Mouse (Mus musculus): ENCODE results near the gene Sema4g. TPM values are rescaled to one million over a fixed set of nuclear protein-coding genes. Genes with fewer than 3 reads are reported as not detected.
A peak's percentile ranks its signal among the peaks of the same experiment; 100 is the strongest.

Gene Sema4g
- total and polyA plus RNA-seq, 2 experiments from 2014 or later, result 0.14 to 1.1 TPM

DNA sequence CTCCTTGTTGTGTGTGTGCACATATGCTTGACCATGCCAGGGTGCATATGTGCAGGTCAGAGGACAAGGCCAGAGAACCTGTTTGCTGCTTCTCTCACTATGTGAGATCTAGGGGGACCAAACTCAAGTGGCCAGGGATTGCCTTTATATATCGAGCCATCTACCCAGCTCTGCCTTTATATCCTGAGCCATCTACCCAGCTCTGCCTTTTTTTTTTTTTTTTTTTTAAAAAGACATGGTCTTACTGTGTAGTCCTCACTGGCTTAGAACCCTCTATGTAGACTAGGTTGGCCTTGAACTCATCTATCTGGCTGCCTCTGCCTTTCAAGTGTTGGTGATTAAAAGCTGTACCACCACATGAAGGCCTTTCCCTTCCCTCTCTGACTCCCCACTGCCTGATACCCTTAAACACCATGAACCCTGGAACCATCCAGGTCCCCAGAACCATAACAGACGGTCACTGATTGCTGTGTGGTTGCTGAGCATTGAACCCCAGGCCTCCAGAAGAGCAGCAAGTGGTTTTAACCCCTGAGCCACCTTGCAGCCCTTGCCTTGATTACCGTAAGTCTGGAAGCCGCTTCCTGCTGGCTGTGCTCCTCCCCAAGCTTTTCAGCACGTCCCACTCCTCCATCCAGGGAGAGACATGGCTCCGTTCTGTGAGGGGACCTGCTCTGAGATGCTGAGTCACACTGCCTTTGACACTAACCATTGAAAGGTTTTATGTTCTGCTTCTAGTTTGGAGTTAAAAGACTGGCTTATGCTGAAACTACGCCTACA lies 15.0 kb downstream of the Sema4g start:
- no peak overlapping the region for H3K4me3 ChIP-seq (ENCODE audit: low read depth, low read length)
- ATAC-seq (ENCODE audit: insufficient read depth, low read depth) (no peak), DNase-seq (ENCODE audit: low spot score) (no peak)
- H3K4me1 ChIP-seq (ENCODE audit: control insufficient read depth, insufficient read depth), result peaks cover 20% of the 10 kb centered on the region
- TF ChIP-seq EP300 (IDR thresholded peaks at IDR 0.05; ENCODE audit: low read depth) (no peak), CTCF (IDR thresholded peaks at IDR 0.05; ENCODE audit: low read depth) (no peak)
- H3K27me3 ChIP-seq (ENCODE audit: control insufficient read depth, insufficient read depth, low read length), result no peaks in the 10 kb centered on the region
- H3K27ac ChIP-seq (ENCODE audit: low read depth), result no peak overlapping the region
- no peak overlapping the region for H3K9ac ChIP-seq (replicated peaks; ENCODE audit: low read depth, low read length)
- peaks cover 15% of the 10 kb centered on the region; the same call in 1 of the 2 replicates for H3K36me3 ChIP-seq (replicated peaks; ENCODE audit: control insufficient read depth, insufficient read depth, low read length)
- no peak overlapping the region for H3K4me2 ChIP-seq (ENCODE audit: low read depth, low read length)
- no peaks in the 10 kb centered on the region for H3K9me3 ChIP-seq (replicated peaks; ENCODE audit: control insufficient read depth, low read length)
- 85% methylated on average over 7 of the region's 7 CpGs for WGBS

DNA sequence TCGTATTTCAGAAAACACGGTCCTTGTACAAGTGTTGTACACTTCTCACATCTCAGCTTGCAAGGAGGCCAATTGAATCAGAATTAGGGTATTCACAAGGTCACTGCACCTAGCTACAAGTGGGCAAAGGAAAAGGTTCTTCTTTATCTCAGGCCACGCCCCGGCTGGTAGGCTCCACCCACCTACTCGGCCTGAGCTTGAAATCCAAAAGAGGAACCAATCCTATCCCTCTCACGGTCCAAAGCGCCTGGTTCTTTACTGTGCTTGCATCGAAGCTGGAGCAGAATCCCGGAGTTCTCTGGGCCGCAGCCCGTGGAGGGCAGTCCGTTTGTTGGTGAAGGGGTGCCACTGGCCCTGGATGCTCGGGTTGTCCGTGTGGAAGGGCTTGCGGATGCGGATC lies 16.5 kb downstream of the Sema4g start, which contains the start of gene Twnk:
Gene Twnk, plus strand, starts transcription at position 220 of the 400 bp plus-strand sequence.
- H3K27me3 ChIP-seq (ENCODE audit: control insufficient read depth, insufficient read depth, low read length), result no peaks in the 10 kb centered on the region
- peaks cover 24% of the 10 kb centered on the region for H3K36me3 ChIP-seq (replicated peaks; ENCODE audit: control insufficient read depth, insufficient read depth, low read length)
- ATAC-seq (ENCODE audit: insufficient read depth, low read depth), result no peak
- peak within 1 kb of the TSS; percentile 90 for H3K4me3 ChIP-seq (ENCODE audit: low read depth, low read length)
- 9% methylated on average over 16 of the region's 16 CpGs for WGBS
- H3K4me2 ChIP-seq (ENCODE audit: low read depth, low read length), result peak within 1 kb of the TSS; percentile 94
- no peak for DNase-seq (ENCODE audit: low spot score)
- H3K27ac ChIP-seq (ENCODE audit: low read depth), result peak within 1 kb of the TSS; percentile 86
- TF ChIP-seq CTCF (IDR thresholded peaks at IDR 0.05; ENCODE audit: low read depth) (no peak), EP300 (IDR thresholded peaks at IDR 0.05; ENCODE audit: low read depth) (no peak)
- peak within 1 kb of the TSS; percentile 75 for H3K9ac ChIP-seq (replicated peaks; ENCODE audit: low read depth, low read length)
- H3K9me3 ChIP-seq (replicated peaks; ENCODE audit: control insufficient read depth, low read length), result no peaks in the 10 kb centered on the region
- peaks cover 20% of the 10 kb centered on the region for H3K4me1 ChIP-seq (ENCODE audit: control insufficient read depth, insufficient read depth)

DNA sequence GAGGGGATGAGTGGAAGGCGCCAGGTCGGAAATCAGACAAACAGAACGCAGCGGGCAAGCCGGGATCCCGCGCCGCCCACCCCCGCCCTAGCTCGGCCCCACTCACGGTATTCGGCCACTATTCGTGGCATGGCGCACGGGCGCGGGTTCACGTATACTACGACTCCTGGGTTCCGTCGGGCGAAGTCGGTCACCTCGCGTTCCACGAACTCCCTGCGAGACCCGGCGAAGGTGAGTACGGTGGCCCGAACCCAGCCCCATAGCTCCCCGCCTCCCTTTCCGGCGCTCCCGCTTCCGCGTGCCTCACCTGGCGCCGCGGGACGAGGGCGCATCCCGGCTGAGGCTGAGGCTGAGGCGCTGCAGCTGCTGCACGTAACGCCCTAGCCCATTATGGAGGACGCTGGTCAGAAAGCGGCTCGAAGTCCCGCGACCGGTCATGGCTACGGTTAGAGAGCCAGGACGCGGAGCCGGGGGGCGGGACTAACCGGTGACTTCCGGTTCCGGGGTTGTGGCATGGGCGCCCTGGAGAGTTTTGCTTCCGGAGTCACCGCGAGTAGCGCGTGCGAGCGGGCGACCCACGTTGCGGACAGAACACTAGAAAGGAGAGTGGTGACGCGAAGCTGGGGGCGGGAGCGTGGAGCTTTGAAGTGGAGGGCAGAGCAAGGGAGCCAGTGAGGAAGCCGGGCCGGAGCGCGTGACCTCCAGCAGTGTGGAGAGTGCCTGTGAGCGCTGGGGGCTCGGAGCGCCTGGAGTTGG lies 17.2 kb downstream of the Sema4g start, which contains the start of gene Mrpl43:
Gene Mrpl43, minus strand, starts transcription at position 486 of the 756 bp plus-strand sequence.
- H3K27ac ChIP-seq (ENCODE audit: low read depth), result peak within 1 kb of the TSS; percentile 86
- WGBS, result 1% methylated on average over 82 of the region's 82 CpGs
- peak within 1 kb of the TSS; percentile 75 for H3K9ac ChIP-seq (replicated peaks; ENCODE audit: low read depth, low read length)
- peak; percentile 95 for DNase-seq (ENCODE audit: low spot score)
- peaks cover 31% of the 10 kb centered on the region for H3K36me3 ChIP-seq (replicated peaks; ENCODE audit: control insufficient read depth, insufficient read depth, low read length)
- peak within 1 kb of the TSS; percentile 90 for H3K4me3 ChIP-seq (ENCODE audit: low read depth, low read length)
- H3K9me3 ChIP-seq (replicated peaks; ENCODE audit: control insufficient read depth, low read length), result no peaks in the 10 kb centered on the region
- H3K4me1 ChIP-seq (ENCODE audit: control insufficient read depth, insufficient read depth), result peaks cover 20% of the 10 kb centered on the region
- peak; percentile 92 for ATAC-seq (ENCODE audit: insufficient read depth, low read depth)
- TF ChIP-seq CTCF (IDR thresholded peaks at IDR 0.05; ENCODE audit: low read depth) (no peak), EP300 (IDR thresholded peaks at IDR 0.05; ENCODE audit: low read depth) (peak; percentile 79)
- no peaks in the 10 kb centered on the region for H3K27me3 ChIP-seq (ENCODE audit: control insufficient read depth, insufficient read depth, low read length)
- H3K4me2 ChIP-seq (ENCODE audit: low read depth, low read length), result peak within 1 kb of the TSS; percentile 94

DNA sequence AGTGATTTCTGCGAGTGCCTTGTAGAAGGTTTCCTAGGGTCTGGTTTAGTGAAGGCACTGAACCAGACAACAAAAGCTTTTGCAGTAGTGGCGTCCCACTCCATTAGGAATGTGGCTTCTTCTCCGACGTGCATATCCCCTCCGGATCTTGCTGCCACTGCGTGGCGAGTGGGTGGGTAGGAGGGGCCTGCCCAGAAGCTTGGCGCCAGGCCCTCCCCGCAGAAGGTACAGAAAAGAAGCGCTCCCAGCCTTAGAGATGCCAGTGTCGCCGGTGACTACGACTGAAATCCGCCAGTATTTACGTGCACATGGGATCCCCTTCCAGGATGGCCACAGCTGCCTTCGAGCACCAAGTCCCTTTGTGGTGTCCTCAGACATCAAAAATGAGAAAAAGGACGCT lies 18.1 kb downstream of the Sema4g start:
- H3K4me1 ChIP-seq (ENCODE audit: control insufficient read depth, insufficient read depth), result peaks cover 20% of the 10 kb centered on the region
- ATAC-seq (ENCODE audit: insufficient read depth, low read depth), result no peak
- H3K9ac ChIP-seq (replicated peaks; ENCODE audit: low read depth, low read length), result peak overlapping the region; percentile 75
- no peak for TF ChIP-seq EP300 (IDR thresholded peaks at IDR 0.05; ENCODE audit: low read depth)
- no peak for TF ChIP-seq CTCF (IDR thresholded peaks at IDR 0.05; ENCODE audit: low read depth)
- peak overlapping the region; percentile 86 for H3K27ac ChIP-seq (ENCODE audit: low read depth)
- no peaks in the 10 kb centered on the region for H3K9me3 ChIP-seq (replicated peaks; ENCODE audit: control insufficient read depth, low read length)
- H3K4me2 ChIP-seq (ENCODE audit: low read depth, low read length), result peak overlapping the region; percentile 94
- 34% methylated on average over 17 of the region's 17 CpGs for WGBS
- peak overlapping the region; percentile 90 for H3K4me3 ChIP-seq (ENCODE audit: low read depth, low read length)
- H3K36me3 ChIP-seq (replicated peaks; ENCODE audit: control insufficient read depth, insufficient read depth, low read length), result peaks cover 39% of the 10 kb centered on the region
- H3K27me3 ChIP-seq (ENCODE audit: control insufficient read depth, insufficient read depth, low read length), result no peaks in the 10 kb centered on the region
- no peak for DNase-seq (ENCODE audit: low spot score)

DNA sequence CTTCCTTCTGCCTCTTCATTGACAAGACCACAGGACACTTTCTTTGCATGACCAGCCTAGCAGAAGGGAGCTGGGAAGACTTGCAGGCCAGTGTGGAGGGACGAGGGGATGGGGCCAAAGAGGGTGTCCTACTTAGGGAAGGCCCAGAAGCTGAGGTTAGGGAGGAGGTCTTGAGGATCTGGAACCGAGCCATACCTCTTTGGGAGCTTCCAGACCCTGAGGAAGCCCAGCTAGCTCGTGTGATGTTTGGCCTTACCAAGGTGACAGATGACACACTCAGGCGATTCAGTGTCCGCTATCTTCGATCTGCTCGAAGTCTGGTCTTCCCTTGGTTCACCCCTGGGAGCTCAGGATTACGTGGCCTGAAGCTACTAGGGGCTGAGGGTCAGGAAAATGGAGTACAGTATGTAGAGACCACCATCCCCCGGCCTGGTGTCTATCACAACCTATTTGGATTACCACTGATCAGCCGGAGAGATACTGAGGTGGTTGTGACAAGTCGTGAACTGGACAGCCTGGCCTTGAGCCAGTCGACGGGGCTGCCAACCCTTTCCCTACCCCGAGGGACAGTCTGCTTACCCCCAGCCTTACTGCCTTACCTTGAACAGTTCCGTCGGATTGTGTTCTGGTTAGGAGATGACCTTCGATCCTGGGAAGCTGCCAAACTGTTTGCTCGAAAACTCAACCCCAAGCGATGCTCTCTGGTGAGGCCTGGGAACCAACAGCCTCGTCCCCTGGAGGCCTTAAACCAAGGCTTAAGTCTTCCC lies 18.7 kb downstream of the Sema4g start:
- WGBS, result 59% methylated on average over 20 of the region's 20 CpGs
- no peak for TF ChIP-seq CTCF (IDR thresholded peaks at IDR 0.05; ENCODE audit: low read depth)
- TF ChIP-seq EP300 (IDR thresholded peaks at IDR 0.05; ENCODE audit: low read depth), result no peak
- ATAC-seq (ENCODE audit: insufficient read depth, low read depth) (no peak), DNase-seq (ENCODE audit: low spot score) (no peak)
- Histone ChIP-seq H3K36me3 (replicated peaks; ENCODE audit: control insufficient read depth, insufficient read depth, low read length) (peaks cover 44% of the 10 kb centered on the region), H3K27me3 (ENCODE audit: control insufficient read depth, insufficient read depth, low read length) (no peaks in the 10 kb centered on the region), H3K4me1 (ENCODE audit: control insufficient read depth, insufficient read depth) (peaks cover 20% of the 10 kb centered on the region), H3K4me2 (ENCODE audit: low read depth, low read length) (peak overlapping the region; percentile 94), H3K9ac (replicated peaks; ENCODE audit: low read depth, low read length) (peak overlapping the region; percentile 75; the same call in 1 of the 2 replicates), H3K9me3 (replicated peaks; ENCODE audit: control insufficient read depth, low read length) (no peaks in the 10 kb centered on the region), H3K4me3 (ENCODE audit: low read depth, low read length) (peak overlapping the region; percentile 90), H3K27ac (ENCODE audit: low read depth) (peak overlapping the region; percentile 86)

Data from heart, postnatal 0 days (tissue).